Mouse (Mus musculus) C2C12 (cell line): ENCODE results near the gene Cnga4.

Source experiments
- CEBPB ChIP-seq: IDR thresholded peaks from one replicate; pipeline ENCODE4 v1.6.1; 2011; ENCODE audit warnings: low read depth, mild to moderate bottlenecking, control low read depth, moderate library complexity
- MAX ChIP-seq: IDR thresholded peaks from one replicate; pipeline ENCODE4 v1.6.1; 2011; ENCODE audit warnings: mild to moderate bottlenecking, control low read depth
- USF1 ChIP-seq: IDR thresholded peaks from one replicate; pipeline ENCODE4 v1.6.1; 2011; ENCODE audit warnings: low read depth, mild to moderate bottlenecking, control low read depth, moderate library complexity

GRCm38 (mm10) chr7:105416529-105416928 lies 12.2 kb downstream of the Cnga4 start:
- TF ChIP-seq USF1 (no peak), CEBPB (no peak), MAX (no peak)
